28 mouse cellular contexts compared by ENCODE assay signal in the genomic region with DNA sequence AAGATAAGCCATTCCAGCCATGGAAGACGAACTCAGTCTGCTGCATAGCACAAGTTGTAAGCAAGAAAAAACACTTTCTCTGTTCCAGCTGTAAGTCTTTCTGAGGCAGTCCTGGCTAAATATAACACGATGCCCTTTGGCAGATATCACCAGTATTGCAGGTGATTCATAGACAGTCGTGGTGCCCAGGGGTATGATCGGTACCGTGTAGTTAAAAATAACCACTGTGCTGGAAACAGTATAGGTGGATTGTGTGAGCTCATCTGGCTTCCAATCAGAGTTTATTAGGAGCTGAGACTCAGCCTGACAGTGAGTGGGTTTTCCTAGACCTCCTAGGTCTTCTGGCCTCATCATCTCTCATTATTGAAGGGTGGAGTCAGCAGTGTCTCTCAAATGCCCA. TPM values are rescaled to one million over a fixed set of nuclear protein-coding genes. Genes with fewer than 3 reads are reported as not detected.
DNase-seq lines count a peak whose midpoint lies in the region; ATAC-seq and TF ChIP-seq lines count a peak whose summit lies in the region.
"Had no signal": no experiment of that assay in that cellular context is flagged by ENCODE, and none has a peak within 500 bp of the region (broad histone marks: within the 10 kb centered on the region; RNA-seq: fewer than 3 reads in every experiment).

No protein-coding gene starts in this region.

- DNase-seq in gastrocnemius, adult 18-20 months (ENCODE audit: low spot score): peak; percentile 34
- DNase-seq in gastrocnemius, postnatal 36 days: no peak
- DNase-seq in heart, adult 18-20 months: peak; percentile 22 to 46
- DNase-seq in heart, adult 2 months: no peak
- peak; percentile 53 for DNase-seq in NIH3T3 (ENCODE audit: low read depth)
- DNase-seq in skeletal muscle tissue, adult 2 months (ENCODE audit: low read depth, low spot score): peak; percentile 21
- DNase-seq: adrenal gland, postnatal 25 days; cerebellum, adult 11 months; cerebellum, adult 2 months; cerebellum, adult 9-11 months; cerebellum, postnatal 25 days; embryo, embryonic 11 days; gastrocnemius, postnatal 14 days; heart, postnatal 36 days; kidney, adult 18-20 months; kidney, adult 9 months had no signal

- no peak for TF ChIP-seq POLR2A in heart, adult 2 months (IDR thresholded peaks at IDR 0.05; ENCODE audit: insufficient read depth, low read depth, low read length)

- no peaks in the 10 kb centered on the region for H3K27me3 ChIP-seq in heart, adult 2 months (ENCODE audit: control insufficient read depth, insufficient read depth, low read length)
- H3K27me3 ChIP-seq: embryonic facial prominence, embryonic 13.5 days; forebrain, embryonic 12.5 days; forebrain, embryonic 15.5 days; heart, embryonic 15.5 days had no signal

- H3K4me1 ChIP-seq in heart, adult 2 months (ENCODE audit: control insufficient read depth, insufficient read depth, low read length): no peaks in the 10 kb centered on the region
- H3K4me1 ChIP-seq: embryonic facial prominence, embryonic 10.5 days; embryonic facial prominence, embryonic 13.5 days; forebrain, embryonic 12.5 days; forebrain, embryonic 15.5 days; heart, embryonic 15.5 days had no signal

- H3K79me2 ChIP-seq in heart, adult 2 months (replicated peaks; ENCODE audit: control insufficient read depth, insufficient read depth, low read length): no peaks in the 10 kb centered on the region

- TF ChIP-seq CTCF in heart, adult 2 months (IDR thresholded peaks at IDR 0.05): no peak

- H3K4me3 ChIP-seq in heart, adult 2 months: no peak overlapping the region
- H3K4me3 ChIP-seq: embryonic facial prominence, embryonic 10.5 days; embryonic facial prominence, embryonic 13.5 days; erythroblast, embryonic 14.5 days; forebrain, embryonic 12.5 days; forebrain, embryonic 15.5 days; heart, embryonic 15.5 days had no signal

- no peak for ATAC-seq in cerebellum, adult (ENCODE audit: insufficient number of reproducible peaks, low FRiP score, low TSS enrichment)
- ATAC-seq: CD4-positive, CD25-positive, alpha-beta regulatory T cell, adult 4 months; forebrain, embryonic 15.5 days; hindbrain, postnatal 0 days; inflammation-experienced regulatory T-cells, adult 6 months; intestine, embryonic 16.5 days had no signal

- intact Hi-C loops in gastrocnemius, postnatal 36 days (cut with DNase I): no loop called here
- intact Hi-C loops in heart, adult 2 months (cut with DNase I): no loop called here

- H3K9ac ChIP-seq in heart, adult 2 months (ENCODE audit: low read depth, low read length): no peak overlapping the region
- H3K9ac ChIP-seq: embryonic facial prominence, embryonic 13.5 days; forebrain, embryonic 12.5 days; forebrain, embryonic 15.5 days; heart, embryonic 15.5 days; hindbrain, embryonic 14.5 days had no signal

- 56% methylated on average over 5 of the region's 5 CpGs for WGBS in heart, adult 2 months

- no peaks in the 10 kb centered on the region for H3K36me3 ChIP-seq in heart, adult 2 months (ENCODE audit: control insufficient read depth, insufficient read depth, low read length)
- H3K36me3 ChIP-seq: embryonic facial prominence, embryonic 10.5 days; embryonic facial prominence, embryonic 13.5 days; forebrain, embryonic 12.5 days; forebrain, embryonic 15.5 days; heart, embryonic 15.5 days had no signal

- no peak for TF ChIP-seq EP300 in heart, adult 2 months (IDR thresholded peaks at IDR 0.05; ENCODE audit: insufficient read depth, low read depth, low read length)

- H3K27ac ChIP-seq in heart, adult 2 months: no peak overlapping the region
- H3K27ac ChIP-seq: embryonic facial prominence, embryonic 10.5 days; embryonic facial prominence, embryonic 13.5 days; forebrain, embryonic 12.5 days; forebrain, embryonic 15.5 days; heart, embryonic 15.5 days; hindbrain, embryonic 14.5 days; hindbrain, postnatal 0 days had no signal

RNA-seq across cellular contexts. Expression of a gene that starts 34.0 kb away (rescaled TPM):
- under 1 TPM; 0.47 to 0.53 TPM for total RNA-seq in gastrocnemius, adult 18-20 months (2021)
- total RNA-seq in gastrocnemius, postnatal 36 days (2021): under 1 TPM; 0.76 to 0.89 TPM
- total RNA-seq in heart, adult 18-20 months (2021): 1 to 10 TPM; 4.5 to 6.5 TPM
- total RNA-seq in heart, adult 2 months (2021): 1 to 10 TPM; 4.5 to 5.5 TPM
- 0.94 and 2.1 TPM in 2 replicates for polyA plus RNA-seq in heart, adult 2 months (2012; rRNA removed)

Comparison
In these comparisons a context has a peak if more than half of its experiments do, and no peak if none do; other contexts are left out.
1. DNase-seq: peak in gastrocnemius, adult 18-20 months (single experiment), heart, adult 18-20 months (2 of 2), NIH3T3 (single experiment) and skeletal muscle tissue, adult 2 months (single experiment); none in gastrocnemius, postnatal 36 days (0 of 2) and heart, adult 2 months (0 of 2).